Mouse (Mus musculus) ovary, postnatal 36 days (tissue): ENCODE measurements around the gene Serinc5.

ENCODE experiments used
- DNase-seq: peaks from one replicate; pipeline ENCODE4 v3.0.0; 2022; ENCODE audit warnings: low spot score, mixed read lengths

The Serinc5 gene

DNA sequence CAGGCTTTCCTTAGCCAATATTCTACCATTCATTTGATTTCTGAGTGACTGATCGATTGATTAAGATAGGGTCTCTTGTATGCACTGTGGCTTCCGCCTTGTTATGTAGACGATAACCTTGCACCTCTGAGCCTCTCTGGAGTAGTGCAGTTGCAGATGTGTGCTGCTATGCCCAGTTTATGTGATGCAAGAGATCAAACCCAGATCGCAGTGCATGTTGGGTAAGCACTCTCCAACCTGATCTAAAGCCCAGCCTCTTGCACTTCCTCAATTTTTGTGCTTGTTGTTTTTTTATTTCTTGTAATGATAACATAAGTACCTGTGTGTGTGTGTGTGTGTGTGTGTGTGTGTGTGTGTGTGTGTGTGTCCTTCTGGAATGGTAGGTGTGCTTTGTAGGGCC, 132.0 kb downstream of the Serinc5 start:
- DNase-seq = no peak

- no peak for DNase-seq
Measured at GRCm38 (mm10) chr13:92743337-92743736, 132.4 kb downstream of the Serinc5 start.

DNA sequence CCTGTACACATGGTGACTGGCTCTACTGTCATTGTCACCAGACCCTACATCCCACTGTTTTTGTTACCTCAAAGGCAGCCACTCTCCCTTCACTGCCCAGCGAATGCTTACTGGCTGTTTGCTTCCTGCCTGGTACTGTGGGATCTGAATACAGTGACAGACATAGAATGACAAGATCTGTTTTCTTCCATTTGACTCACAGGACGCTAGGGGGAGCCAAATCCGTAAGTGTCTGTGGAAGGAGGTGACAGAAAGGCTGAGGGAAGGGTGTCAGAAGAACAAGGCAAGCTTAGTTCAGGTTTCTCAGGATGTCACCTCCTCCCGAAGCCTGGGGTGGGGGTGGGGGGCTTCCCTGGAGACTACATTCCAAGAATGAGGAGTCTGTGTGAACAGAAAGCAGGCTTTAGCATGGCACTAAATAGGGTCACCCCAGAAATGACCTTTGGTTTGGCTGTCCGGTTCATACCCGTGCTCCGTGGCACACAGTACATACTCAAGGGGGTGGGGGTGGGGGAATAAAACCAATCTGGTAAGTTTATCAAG, 140.2 kb downstream of the Serinc5 start:
- DNase-seq = peak; percentile 51

- peak; percentile 87 for DNase-seq
Measured at GRCm38 (mm10) chr13:92751726-92752565, 141.1 kb downstream of the Serinc5 start.

DNA sequence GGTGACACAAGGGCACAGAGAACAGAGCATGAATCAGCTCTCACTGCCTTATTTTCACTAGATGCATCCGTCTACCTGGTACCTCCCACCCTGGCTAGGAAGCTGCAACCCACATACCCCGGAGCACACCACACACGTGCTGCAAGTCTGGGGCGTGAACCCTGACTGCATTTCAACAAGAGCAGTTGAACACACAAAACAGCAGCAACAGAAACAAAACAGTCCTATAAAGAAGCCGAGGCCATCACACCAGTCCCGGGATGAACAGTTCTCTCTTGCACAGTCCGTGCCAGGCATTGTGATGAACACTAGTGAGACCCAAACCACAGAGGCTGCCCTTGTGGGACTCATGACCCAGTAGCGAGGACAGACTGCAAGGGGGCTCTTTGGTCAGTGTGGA, 142.8 kb downstream of the Serinc5 start:
- DNase-seq = no peak

DNA sequence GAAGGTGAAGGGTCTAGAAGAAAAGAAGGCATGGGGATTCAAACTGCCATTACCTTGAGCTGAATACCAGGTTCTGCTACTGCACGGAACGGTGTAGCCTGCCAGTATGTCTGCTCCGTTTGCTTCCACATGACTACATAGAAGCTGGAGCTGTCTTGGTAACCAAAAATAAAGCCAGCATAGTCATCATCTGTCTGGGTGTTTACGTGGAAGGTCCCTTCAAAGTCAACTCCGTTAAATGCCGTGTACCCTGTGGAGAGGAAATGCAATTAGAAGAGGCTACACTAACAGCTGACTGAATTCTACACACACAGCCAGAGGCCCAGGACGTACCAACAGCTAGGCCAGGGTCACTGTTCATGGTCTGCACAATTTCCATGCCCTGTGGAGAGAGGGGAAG, 144.1 kb downstream of the Serinc5 start:
- DNase-seq = no peak

- no peak for DNase-seq
Measured at GRCm38 (mm10) chr13:92757972-92758585, 147.2 kb downstream of the Serinc5 start.

DNA sequence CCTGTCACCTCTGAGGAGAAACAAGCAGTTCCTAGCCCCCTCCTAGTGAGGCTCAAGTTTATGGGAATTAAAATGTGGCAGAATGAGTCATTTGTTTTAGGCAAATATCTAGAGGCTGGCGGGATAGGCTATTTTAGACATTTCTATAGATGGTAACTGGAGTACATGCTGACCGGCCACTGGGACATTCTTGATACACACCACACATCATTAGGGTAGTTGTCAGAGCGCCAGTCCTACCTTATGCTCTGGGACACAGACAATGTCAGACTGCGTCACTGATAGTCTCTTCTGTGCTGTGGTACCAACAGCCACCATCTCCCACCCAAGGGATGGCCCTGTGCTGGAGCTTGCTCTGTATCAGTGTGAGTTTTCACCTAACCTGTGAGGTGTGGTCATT, 148.2 kb downstream of the Serinc5 start:
- no peak for DNase-seq

- no peak for DNase-seq
Measured at GRCm38 (mm10) chr13:92760519-92760918, 149.6 kb downstream of the Serinc5 start.
